Mouse (Mus musculus) C2C12 (cell line): Measurements from ENCODE around the gene Ppp2r1b. TPM values are rescaled to one million over a fixed set of nuclear protein-coding genes. Genes with fewer than 3 reads are reported as not detected.

Experiments used
- H3K27me3 ChIP-seq: one replicate; pipeline ENCODE4 v1.6.1; 2011; ENCODE audit not compliant: control insufficient read depth, insufficient read depth, insufficient read length
- H3K36me3 ChIP-seq: one replicate; pipeline ENCODE4 v1.6.1; 2011; ENCODE audit not compliant: control insufficient read depth, insufficient read depth
- H3K4me3 ChIP-seq: one replicate; pipeline ENCODE4 v1.5.1; 2011; ENCODE audit warnings: mild to moderate bottlenecking, control low read depth; ENCODE audit not compliant: poor library complexity, insufficient read depth, severe bottlenecking
- H3K79me2 ChIP-seq: one replicate; pipeline ENCODE4 v1.6.1; 2011; ENCODE audit not compliant: control insufficient read depth, insufficient read depth
- H3K79me3 ChIP-seq: one replicate; pipeline ENCODE4 v1.6.1; 2011; ENCODE audit warnings: low read depth, control low read depth
- H3ac ChIP-seq: one replicate; pipeline ENCODE3; 2011; ENCODE audit warnings: low read depth; ENCODE audit not compliant: control insufficient read depth, insufficient read length
- CEBPB ChIP-seq: IDR thresholded peaks from one replicate; pipeline ENCODE4 v1.6.1; 2011; ENCODE audit warnings: low read depth, mild to moderate bottlenecking, control low read depth, moderate library complexity
- CTCF ChIP-seq: IDR thresholded peaks from one replicate; pipeline ENCODE4 v1.5.1; 2011; ENCODE audit not compliant: control insufficient read depth, insufficient read depth, insufficient read length
- FOSL1 ChIP-seq: IDR thresholded peaks from one replicate; pipeline ENCODE4 v1.8.0; 2011; ENCODE audit warnings: mild to moderate bottlenecking, low read length; ENCODE audit not compliant: poor library complexity, insufficient read depth, severe bottlenecking
- MAX ChIP-seq: IDR thresholded peaks from one replicate; pipeline ENCODE4 v1.6.1; 2011; ENCODE audit warnings: mild to moderate bottlenecking, control low read depth
- MYOD1 ChIP-seq: IDR thresholded peaks from one replicate; pipeline ENCODE4 v1.6.1; 2011; ENCODE audit warnings: low read depth; ENCODE audit not compliant: control insufficient read depth, insufficient read length
- MYOG ChIP-seq: IDR thresholded peaks from one replicate; pipeline ENCODE4 v1.6.1; 2011; ENCODE audit not compliant: control insufficient read depth, insufficient read length; ENCODE audit errors: extremely low read depth
- USF1 ChIP-seq: IDR thresholded peaks from one replicate; pipeline ENCODE4 v1.6.1; 2011; ENCODE audit warnings: low read depth, mild to moderate bottlenecking, control low read depth, moderate library complexity
- polyA plus RNA-seq: library from polyadenylated mRNA; unstranded; fragments of >200 nt; fragmentation: generic; extraction: Trizol; gene quantifications from one replicate; pipeline ENCODE4 v1.2.1, GENCODE M21; 2012; ENCODE audit warnings: missing spikeins

Gene Ppp2r1b
- polyA plus RNA-seq, 1 experiment, result 26.7 TPM

GRCm38 (mm10) chr9:50841079-50841789, 3.9 kb upstream of the Ppp2r1b start:
- TF ChIP-seq CEBPB, result no peak
- no peak for TF ChIP-seq MAX
- TF ChIP-seq MYOD1, result no peak
- TF ChIP-seq CTCF, result no peak
- no peak for TF ChIP-seq MYOG
- TF ChIP-seq FOSL1, result no peak
- no peak for TF ChIP-seq USF1
- H3K27me3 ChIP-seq, result no peaks in the 10 kb centered on the region
- H3K79me2 ChIP-seq, result no peaks in the 10 kb centered on the region
- H3K79me3 ChIP-seq, result no peaks in the 10 kb centered on the region
- H3ac ChIP-seq, result no peak overlapping the region
- H3K36me3 ChIP-seq, result peaks cover 5% of the 10 kb centered on the region
- H3K4me3 ChIP-seq, result no peak overlapping the region

- Histone ChIP-seq H3ac (no peak overlapping the region), H3K27me3 (no peaks in the 10 kb centered on the region), H3K4me3 (no peak overlapping the region), H3K36me3 (peaks cover 5% of the 10 kb centered on the region), H3K79me3 (no peaks in the 10 kb centered on the region), H3K79me2 (no peaks in the 10 kb centered on the region)
- TF ChIP-seq MYOG, result no peak
- TF ChIP-seq CEBPB, result no peak
- TF ChIP-seq MAX, result no peak
- no peak for TF ChIP-seq MYOD1
- no peak for TF ChIP-seq FOSL1
- TF ChIP-seq CTCF, result no peak
- no peak for TF ChIP-seq USF1
Measured at GRCm38 (mm10) chr9:50845547-50845946, 446 bp downstream of the Ppp2r1b start.

GRCm38 (mm10) chr9:50847133-50847532, 2.0 kb downstream of the Ppp2r1b start:
- Histone ChIP-seq H3K79me3 (no peaks in the 10 kb centered on the region), H3K79me2 (no peaks in the 10 kb centered on the region), H3K4me3 (no peak overlapping the region), H3K27me3 (no peaks in the 10 kb centered on the region), H3ac (no peak overlapping the region), H3K36me3 (peaks cover 5% of the 10 kb centered on the region)
- TF ChIP-seq FOSL1 (no peak), MYOD1 (no peak), USF1 (no peak), CTCF (no peak), MYOG (no peak), MAX (no peak)

- TF ChIP-seq FOSL1 (no peak), USF1 (no peak), CEBPB (no peak), MAX (no peak), MYOD1 (no peak), MYOG (no peak), CTCF (no peak)
Measured at GRCm38 (mm10) chr9:50847606-50848368, 2.7 kb downstream of the Ppp2r1b start.

GRCm38 (mm10) chr9:50848821-50849220, 3.7 kb downstream of the Ppp2r1b start:
- Histone ChIP-seq H3K4me3 (no peak overlapping the region), H3ac (no peak overlapping the region), H3K79me3 (no peaks in the 10 kb centered on the region), H3K36me3 (peaks cover 4% of the 10 kb centered on the region), H3K79me2 (no peaks in the 10 kb centered on the region), H3K27me3 (no peaks in the 10 kb centered on the region)
- no peak for TF ChIP-seq MAX
- no peak for TF ChIP-seq USF1
- TF ChIP-seq FOSL1, result no peak
- TF ChIP-seq MYOG, result no peak
- TF ChIP-seq CEBPB, result no peak
- no peak for TF ChIP-seq CTCF
- TF ChIP-seq MYOD1, result no peak

More at GRCm38 (mm10) chr9:50847606-50848368, 2.7 kb downstream of the Ppp2r1b start:
- Histone ChIP-seq H3K27me3 (no peaks in the 10 kb centered on the region), H3K4me3 (no peak overlapping the region), H3K79me2 (no peaks in the 10 kb centered on the region), H3K36me3 (peaks cover 5% of the 10 kb centered on the region), H3ac (no peak overlapping the region), H3K79me3 (no peaks in the 10 kb centered on the region)
